Mouse (Mus musculus) yolk sac, embryonic 10.5 days (tissue): ENCODE results near the gene Gpc5.

Experiments used
- DNase-seq: peaks from one replicate; pipeline ENCODE4 v3.0.0-alpha.2; 2017; ENCODE audit warnings: low spot score

Gene Gpc5

DNA sequence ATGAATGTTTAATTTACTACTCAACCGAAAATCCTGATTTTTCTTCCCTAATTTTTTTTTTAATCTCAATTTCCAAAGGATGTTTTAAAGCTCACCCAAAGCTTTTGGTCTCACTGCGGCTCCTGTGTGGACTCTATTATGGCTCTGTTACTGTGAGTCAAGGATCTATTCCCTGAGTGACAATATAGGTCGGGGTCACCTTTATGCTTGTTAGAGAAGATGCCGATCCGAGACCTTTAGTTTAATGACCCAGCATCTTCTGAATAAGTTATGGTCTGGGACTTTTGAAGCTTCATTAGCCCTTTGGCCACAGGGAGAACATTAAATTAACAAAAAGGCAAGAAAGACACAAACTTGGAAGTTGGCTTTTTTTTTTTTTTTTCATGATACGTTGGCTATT is 408.8 kb downstream of the Gpc5 start:
- no peak for DNase-seq

DNA sequence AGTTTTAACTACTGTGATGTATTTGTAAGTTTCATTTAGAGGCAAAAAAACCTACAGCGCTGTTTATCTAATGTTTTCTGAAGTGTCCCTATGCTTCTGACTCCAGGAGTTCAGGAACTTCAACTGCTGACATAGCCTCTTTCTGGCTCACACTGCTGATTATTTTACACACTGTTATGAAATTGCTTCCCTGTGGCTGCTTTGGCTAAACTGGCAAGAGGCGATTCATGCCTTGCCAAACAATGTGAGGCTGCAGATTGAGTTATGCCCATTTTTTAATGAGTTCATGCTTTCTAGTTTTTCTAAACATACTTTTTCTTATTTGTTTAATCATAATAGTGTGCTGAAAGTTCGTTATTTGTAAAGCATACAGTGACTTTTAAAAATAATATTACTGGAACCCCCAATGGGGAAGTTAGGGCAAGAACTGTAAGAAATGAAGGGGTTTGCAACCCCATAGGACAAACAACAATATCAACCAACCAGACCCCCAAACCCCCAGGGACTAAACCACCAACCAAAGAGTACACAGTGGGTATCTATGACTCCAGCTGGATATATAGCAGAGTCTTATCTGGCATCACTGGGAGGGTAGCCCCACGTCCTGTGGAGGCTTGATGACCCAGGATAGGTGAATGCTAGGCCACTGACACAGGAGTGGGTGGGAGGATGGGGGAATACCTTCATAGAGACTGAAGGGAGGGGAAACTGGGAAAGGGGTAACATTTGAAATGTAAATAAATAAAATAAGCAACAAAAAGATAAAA is 454.7 kb downstream of the Gpc5 start:
- no peak for DNase-seq

DNA sequence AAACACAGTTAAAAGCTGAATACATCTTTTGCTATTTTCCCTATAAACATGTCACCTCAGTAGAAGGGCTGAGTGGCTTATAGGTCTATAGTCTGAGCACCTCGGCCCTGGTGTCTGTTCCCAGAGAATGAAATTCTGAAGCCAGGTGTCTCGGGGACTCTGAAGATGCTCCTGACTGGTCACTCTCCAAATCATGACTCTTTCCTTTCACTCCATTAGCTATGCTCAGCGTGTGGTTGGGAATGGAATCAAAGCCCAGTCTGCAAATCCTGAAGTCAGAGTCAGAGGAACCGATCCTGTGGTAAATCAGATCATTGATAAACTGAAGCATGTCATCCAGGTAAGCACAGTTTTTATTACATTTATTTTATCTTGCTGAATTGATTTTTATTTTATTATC is 460.0 kb downstream of the Gpc5 start:
- no peak for DNase-seq

DNA sequence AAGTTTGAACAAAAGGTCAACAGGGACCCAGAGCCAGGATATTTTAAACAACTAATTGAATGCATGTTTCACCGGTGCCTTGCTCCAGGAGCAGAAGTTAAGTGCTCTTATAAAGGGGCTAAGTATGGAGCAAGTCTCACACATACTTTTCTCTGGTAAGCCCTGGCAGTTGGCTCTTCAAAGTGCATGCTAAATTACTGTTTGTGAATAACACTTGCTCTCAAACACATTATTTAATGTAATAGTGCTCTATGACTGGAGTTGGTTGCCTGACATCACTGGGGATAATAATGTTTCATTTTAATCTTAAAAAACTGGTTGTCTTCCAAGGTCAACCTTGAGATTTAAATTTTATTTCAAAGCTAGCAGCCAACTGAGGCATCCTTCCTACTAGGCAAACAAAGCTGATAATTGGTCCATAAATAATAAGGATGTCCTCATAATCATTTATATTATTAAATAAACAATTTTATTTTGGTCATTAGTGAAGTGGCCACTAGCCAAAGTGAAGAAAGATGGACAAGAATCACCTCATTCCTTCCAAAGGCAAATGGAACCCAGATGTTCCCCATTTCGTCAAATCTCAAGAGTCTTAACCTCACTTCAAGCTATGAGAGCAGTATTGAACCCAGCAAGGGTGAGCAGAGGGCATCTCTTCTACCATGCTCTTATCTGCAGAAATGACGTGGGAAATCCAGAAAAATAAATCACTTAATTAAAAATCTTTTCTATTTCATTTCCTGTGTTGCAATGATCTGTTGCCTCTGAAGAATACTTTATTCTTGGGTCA is 488.6 kb downstream of the Gpc5 start:
- DNase-seq = no peak

DNA sequence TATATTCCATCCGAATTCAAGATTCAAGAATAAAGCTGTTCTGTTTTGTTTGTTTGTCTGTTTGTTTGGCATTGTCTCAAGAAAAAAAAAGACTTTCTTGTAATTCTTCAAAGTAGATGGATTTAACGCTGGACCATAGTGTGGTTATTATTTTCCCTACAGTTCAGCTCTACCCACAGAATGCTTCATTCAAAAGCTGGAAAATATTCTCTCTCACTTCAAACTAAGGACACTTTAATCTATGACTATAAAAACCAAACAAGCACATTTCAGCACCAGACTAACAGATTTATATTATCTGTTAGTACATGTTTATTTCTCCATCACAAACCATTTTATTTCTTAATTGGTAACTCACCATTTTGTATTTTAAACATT is 489.2 kb downstream of the Gpc5 start:
- DNase-seq = no peak

DNA sequence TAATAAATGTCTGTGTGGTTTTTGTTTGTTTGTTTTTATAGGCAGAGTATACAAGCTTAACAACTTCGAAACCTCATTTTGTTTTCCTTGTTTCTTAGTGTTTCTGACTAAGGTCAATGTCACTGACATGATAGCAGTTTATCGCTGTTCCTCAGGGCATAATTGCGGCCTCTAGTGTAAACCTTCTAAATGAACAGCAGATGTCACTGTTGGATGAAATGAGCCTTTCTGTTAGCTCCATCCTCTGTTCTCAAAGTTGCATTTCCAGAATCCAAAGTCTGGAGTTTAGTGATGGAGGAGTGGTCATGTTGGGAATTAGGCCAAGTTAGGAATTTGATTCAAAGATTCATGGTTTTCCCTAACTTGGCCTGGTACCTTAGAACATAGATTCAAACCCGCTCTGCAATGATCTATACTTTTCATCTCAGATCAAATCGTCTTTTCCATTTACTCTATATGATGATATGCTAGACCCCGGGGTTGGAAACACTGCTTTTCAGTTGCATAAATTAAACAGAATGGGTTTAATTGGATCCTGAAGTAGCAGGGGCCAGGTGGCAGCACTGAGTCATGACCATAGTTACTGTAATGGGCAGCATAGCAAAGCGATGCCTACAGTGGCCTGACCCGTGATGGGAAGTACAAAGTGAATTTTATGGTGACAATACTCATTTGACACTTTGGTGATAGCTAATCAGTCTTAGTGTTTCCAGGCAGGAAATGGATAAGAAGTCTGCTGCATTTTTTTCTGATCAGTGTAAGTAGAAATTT is 508.4 kb downstream of the Gpc5 start:
- DNase-seq = no peak

DNA sequence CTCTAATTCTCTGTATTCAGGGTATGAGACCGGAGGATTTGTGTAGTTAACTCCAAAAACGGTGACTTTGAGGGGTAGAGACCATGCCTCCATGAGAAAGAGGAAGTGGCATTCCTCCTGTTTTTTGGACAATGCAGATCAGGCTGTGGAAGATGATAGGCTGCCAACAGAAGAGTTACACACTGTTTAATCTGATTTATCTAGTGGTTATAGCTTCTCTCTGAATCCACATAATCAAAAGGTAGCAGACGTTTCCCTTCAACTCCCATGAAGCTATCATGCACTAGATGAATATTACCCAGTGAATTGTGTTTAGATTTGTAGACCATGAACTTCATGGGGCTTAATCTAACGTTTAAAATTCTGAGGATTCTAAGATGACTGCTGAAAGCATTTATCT is 522.1 kb downstream of the Gpc5 start:
- DNase-seq = no peak

DNA sequence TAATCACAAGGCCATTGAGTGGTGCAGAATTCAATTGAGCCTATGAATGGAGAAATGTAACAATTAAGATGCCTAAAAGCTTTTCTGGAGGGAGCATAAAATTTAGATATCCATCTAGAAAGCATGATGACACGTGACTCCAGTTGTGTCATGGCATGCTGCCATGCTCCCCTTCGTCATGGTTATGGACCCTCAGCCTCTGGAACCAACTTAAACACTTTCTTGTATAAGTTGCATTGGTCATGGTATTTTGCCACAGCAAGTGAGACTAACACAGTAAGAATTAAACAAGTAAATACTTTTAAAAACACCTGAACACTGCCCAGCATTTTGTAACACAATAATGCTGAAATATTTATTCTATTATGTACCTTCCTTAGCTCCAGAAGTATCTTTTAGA is 524.3 kb downstream of the Gpc5 start:
- DNase-seq = no peak

DNA sequence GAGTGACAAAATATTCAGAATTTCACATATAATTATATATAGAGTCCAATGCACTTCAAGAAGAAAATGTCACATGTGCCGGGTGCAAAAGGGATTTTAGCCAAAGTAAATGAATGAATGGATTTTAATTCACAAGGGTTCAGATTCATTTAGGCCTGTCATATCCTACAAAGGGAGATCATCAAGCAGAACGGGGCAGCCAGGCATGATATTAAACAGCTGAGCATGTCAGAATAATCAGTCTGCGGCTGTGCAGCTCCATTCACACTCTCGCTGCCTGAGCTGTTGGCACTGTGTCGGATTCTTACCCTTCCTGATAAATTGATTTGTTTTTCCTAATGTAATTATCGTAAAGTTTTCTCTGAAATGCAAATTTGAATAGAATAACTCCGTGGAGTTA is 524.8 kb downstream of the Gpc5 start:
- no peak for DNase-seq

DNA sequence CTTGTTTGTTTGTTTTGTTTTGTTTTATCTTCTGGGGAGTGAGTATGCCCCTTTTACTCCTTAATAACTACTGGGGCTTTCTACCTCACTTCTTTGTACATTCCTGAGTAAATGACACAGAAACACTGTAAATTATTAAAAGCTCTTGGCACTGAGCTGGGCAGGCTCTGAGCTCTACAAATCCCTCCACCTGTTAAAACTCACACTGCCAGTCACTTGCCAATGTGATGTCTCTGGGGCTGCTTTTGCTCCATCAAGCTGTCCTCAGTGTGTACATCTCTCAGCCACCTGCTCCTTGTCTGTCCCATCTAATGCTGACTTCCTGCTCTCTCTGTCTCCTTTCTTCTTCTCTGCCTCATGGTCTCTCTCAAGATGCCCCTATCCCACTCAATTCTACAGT is 528.5 kb downstream of the Gpc5 start:
- no peak for DNase-seq

DNA sequence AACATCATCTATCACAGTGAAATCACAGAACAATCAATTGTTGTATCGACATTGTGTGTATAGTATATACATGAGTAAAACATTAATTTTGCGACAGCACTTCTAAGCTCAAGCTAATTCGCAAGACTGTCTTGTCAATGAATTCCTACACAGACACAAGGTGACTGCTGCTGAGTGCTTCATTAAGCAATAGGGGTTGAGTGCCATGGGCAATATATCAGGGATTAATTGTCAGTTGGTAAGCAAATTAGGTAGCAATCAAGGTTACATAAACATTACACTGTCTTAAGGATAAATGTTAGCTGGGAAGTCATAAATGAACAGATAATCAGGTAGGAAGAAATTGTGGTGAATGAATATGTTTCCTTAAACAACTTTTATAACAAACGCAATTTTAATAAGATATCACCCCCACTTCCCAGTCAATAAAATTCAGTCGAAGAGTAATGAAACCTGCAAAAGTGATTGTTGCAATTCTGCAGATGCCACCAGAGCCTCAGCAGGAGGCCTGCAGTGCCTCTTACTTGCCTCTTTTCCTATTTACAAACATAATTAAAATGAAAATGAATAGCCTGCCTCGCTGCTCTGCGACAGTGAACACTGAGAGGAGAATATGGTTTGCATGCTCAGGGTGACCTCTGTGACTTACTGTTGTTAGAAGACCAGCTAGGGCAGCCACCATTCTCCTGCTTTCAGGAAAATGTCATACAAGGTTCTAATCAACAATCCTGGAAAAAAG is 539.3 kb downstream of the Gpc5 start:
- no peak for DNase-seq

DNA sequence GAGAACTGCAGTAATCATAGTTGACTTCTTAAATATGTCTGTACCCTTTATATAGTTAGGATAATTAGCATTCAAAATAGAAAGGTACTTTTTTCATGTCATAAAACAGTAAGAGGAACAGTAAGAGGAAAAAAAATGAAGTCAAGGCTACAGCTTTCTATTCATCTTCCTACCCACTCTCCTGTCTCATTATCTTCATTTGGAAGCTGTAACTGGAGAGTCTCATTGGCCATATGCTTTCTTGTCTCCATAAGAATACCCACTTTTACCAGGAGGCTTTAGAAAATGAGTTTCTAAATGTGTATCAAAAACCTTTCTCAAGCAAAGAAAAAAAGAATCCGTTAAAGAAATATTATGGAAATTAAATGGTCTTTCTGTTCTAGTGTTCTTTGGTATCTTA is 541.3 kb downstream of the Gpc5 start:
- DNase-seq = no peak

DNA sequence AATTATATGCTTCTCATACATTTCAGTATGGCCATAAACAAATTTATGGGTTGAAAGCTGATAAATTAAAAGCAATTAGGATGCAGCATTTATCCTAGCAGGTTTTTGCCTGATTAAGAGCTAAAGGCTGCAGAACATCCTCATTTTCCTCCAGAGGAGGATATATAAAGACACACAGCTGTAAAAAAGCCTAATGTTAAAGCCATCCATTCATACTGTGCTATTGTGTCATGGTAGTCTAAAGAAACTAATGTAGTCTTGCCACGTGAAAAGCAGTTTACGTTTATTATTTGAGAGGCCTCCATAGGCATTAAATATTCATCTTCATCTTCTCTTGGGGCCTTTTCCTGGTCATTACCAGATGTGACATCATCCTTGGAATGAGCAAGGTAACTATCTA is 587.9 kb downstream of the Gpc5 start:
- no peak for DNase-seq

DNA sequence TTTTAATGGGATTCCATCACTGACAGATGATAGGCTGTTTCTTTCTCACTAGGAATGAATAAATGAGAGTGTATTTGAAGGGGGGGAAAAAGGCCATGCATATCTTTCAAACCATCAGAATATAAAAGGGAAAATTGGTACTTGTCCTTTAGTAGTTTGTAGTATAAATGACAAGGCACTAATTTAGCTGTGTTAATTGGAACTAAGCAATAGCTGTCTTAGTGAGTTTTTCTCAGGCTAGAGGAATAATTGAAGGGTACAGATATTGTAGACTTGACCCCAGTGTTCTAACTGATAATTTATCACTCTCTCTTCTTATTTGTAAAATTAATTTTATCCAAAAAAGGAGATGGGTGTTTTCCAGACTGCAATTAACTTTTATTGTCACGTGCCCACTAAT is 654.0 kb downstream of the Gpc5 start:
- no peak for DNase-seq

DNA sequence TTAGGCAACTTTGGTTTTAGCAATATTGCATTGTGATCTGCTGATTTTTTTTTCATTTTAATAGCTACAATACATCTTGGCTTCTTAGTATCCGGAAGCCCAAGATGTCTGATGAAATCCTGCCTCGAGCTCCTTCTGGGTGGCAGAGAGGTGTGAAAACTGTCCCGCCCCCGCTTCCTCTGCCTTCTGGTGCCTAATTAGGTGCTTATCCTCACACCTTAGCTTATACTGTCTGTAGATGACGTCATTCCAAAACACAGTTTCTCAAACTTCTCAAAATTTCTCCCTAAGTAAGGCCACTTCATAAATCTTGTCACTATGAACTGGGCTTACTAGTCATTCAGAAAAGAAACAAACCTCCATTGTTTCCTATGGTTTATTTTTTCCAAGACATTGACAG is 668.2 kb downstream of the Gpc5 start:
- no peak for DNase-seq

DNA sequence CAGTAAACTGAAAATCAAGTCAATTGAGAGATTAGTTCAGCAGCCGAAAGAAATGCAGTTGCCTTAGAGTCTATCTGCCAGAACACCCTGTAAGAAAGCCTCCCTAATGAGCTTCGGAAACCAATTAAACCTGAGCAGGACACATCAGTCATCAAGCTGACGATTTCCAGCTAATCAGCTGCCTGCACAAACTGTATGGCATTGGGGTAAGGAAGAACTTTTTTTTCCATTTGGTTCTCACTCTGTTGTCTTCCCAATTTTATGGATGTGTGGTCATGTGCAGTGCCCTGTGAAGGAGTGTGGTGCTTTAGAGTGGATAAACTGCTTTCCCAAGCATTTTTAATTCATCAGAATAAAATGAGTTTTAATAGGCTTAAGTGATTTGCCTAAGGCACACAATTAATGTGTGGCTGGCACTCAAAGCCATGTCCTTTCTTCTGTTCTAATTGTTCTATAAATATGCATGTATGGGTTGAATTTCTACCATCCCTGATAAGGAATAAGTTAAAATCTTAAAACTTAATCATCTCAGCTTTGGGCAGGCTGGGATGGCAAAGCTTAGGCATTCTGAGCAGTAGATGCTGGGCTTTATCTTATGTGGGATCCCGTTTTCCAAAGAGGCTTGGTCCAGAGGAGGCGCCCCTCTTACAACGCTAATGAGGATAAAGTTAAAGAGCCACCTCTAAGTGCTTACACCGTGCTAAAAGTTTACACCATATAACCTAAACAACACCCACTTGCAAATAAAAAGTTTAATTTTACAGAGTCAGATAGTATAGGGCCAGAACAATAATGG is 687.6 kb downstream of the Gpc5 start:
- DNase-seq = no peak

DNA sequence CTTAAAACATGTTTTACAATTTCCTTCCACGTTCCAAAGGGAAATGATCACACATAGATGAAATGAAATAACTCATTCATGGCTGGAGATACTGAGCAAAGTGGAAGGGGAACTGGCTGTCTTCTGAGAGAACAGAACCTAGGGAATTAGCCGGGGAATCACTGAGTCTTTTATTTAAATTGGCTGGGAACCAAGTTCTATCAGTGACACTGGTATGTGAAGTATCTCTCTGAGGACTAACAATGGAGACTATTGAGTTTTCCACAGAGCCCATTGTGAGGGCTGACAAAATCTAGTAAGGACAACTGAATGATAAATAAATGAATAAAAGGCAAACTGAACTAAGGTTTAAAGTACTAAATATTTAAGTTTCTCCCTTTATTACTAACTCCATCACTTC is 712.7 kb downstream of the Gpc5 start:
- no peak for DNase-seq

DNA sequence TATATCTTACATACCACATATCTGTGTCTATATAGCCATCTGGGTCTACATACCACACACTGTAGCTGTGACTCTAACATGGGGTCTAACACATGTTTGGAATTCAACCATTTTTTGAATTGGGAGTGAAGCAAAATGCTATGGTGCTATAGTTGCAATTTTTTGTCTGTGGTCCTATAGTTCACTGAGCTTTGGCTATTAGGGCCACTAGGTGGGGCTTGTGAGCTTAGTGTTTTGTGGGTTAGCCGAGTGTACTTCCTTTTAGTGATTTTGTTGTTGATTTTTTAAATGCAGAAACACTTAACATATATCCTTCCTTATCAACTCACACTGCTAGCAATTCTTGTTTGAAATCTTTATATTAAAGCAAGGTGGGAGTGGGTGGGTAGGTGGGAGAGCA is 727.0 kb downstream of the Gpc5 start:
- DNase-seq = no peak

DNA sequence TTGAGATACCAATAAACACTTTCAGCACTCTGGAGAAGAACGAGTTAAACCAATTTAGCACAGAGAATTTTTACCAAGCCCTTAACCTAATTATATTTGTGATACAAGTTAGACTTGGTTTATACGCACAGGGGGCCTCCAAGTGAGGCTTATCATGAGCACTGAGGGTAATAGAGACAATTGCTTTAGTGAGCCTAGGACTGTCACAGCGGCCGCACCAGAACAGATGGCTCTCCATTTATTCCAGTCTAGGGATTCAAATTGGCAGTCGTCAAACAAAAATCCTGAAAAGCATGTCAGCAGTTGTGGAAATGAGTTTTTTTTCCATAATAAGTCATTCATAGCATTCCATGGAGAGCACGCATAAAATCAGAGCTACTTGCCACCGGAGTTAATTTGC is 729.6 kb downstream of the Gpc5 start:
- DNase-seq = no peak

DNA sequence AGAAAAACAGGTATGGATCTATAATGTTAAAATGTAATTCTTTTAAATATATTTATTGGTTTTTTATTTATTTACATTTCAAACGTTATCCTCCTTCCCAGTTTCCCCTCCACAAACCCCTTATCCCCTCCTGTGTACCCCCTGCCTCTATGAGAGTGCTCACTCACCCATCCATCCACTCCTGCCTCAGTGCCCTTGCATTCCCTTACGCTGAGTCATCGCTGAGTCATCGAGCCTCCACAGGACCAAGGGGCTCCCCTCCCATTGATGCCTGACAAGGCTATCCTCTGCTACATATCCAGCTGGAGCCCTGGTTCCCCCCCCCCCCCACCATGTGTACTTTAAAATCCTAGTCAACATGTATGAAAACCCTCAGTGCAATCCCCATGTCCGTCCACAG is 738.5 kb downstream of the Gpc5 start:
- no peak for DNase-seq

DNA sequence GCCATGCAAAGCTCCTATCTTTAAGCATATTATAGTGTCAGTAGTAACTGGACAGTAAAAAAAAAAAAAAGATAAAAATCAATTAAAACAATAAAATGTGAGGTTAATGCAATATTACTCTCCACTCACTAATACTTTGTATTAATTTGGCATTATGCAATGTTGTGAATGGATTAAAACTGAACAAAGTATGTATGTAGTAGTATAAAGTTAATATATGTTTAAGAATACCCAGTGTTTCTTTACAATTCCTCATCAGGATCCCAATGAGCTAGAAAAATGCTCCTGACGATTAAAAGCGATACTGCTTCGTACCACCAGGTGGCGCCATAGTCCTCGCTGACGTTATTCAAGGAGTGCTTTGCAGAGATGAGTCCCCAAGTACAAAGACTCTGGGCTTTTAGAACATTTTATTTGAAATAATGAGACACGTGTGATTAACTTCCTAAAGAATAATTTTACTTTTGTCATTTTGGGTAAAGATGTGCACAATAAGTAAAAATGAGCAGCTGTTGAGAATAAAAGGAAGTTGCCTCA is 739.3 kb downstream of the Gpc5 start:
- DNase-seq = peak; percentile 14
